24 mouse cellular contexts compared by ENCODE assay signal in the genomic region with DNA sequence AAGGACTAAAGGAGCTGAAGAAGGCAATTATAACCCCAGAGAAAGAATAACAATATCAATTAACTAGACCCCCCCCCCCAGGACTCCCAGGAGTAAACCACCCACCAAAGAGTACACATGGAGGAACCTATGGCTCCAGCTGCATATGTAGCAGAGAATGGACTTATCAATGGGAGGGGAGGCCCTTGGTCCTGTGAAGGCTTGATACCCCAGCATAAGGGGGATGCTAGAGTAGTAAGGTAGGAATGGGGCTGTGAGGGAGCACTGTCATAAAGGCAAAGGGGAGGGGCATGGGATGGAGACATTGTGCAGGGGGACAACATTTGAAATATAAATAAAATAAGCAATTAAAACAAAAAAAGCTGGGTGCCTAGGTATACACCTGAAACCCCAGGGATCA. TPM values are rescaled to one million over a fixed set of nuclear protein-coding genes. Genes with fewer than 3 reads are reported as not detected.
"Had no signal": no experiment of that assay in that cellular context is flagged by ENCODE, and none has a peak within 500 bp of the region (broad histone marks: within the 10 kb centered on the region; RNA-seq: fewer than 3 reads in every experiment).

No protein-coding gene starts in this region.

- H3K27ac ChIP-seq: neural tube, embryonic 13.5 days; neural tube, embryonic 15.5 days; stomach, embryonic 15.5 days; stomach, postnatal 0 days had no signal

- H3K27me3 ChIP-seq: neural tube, embryonic 13.5 days; neural tube, embryonic 15.5 days; stomach, embryonic 15.5 days had no signal

- H3K4me2 ChIP-seq: neural tube, embryonic 13.5 days; neural tube, embryonic 15.5 days; stomach, embryonic 15.5 days had no signal

- H3K4me3 ChIP-seq: neural tube, embryonic 13.5 days; neural tube, embryonic 15.5 days; stomach, embryonic 15.5 days had no signal

- H3K9ac ChIP-seq: neural tube, embryonic 13.5 days; neural tube, embryonic 15.5 days; stomach, embryonic 15.5 days had no signal

- H3K4me1 ChIP-seq: neural tube, embryonic 13.5 days; neural tube, embryonic 15.5 days; stomach, embryonic 15.5 days had no signal

- DNase-seq: retina, postnatal 1 day; right cerebral cortex, adult 18-20 months; right cerebral cortex, postnatal 14 days; right cerebral cortex, postnatal 25 days; right cerebral cortex, postnatal 4 days; spleen, adult 18-20 months; thymus, adult 18-20 months; thymus, adult 2 months; thymus, postnatal 14 days; thymus, postnatal 25 days; thymus, postnatal 36 days; thymus, postnatal 4 days had no signal

- H3K9me3 ChIP-seq: neural tube, embryonic 13.5 days; neural tube, embryonic 15.5 days; stomach, embryonic 15.5 days had no signal

- H3K36me3 ChIP-seq: neural tube, embryonic 13.5 days; neural tube, embryonic 15.5 days; stomach, embryonic 15.5 days had no signal

RNA-seq across cellular contexts. Expression of a gene that starts 9.5 kb away (rescaled TPM):
- polyA plus RNA-seq: neural tube, embryonic 13.5 days; neural tube, embryonic 14.5 days; neural tube, embryonic 15.5 days; small intestine, adult 2 months; spleen, adult 2 months; stomach, embryonic 14.5 days; stomach, embryonic 15.5 days; stomach, embryonic 16.5 days; stomach, postnatal 0 days; thymus, postnatal 0 days; urinary bladder, adult 2 months had no signal

RNA-seq across cellular contexts. Expression of a gene that starts 24.2 kb away (rescaled TPM):
- polyA plus RNA-seq: neural tube, embryonic 13.5 days; neural tube, embryonic 14.5 days; neural tube, embryonic 15.5 days; small intestine, adult 2 months; spleen, adult 2 months; stomach, embryonic 14.5 days; stomach, embryonic 15.5 days; stomach, embryonic 16.5 days; stomach, postnatal 0 days; testis, adult 2 months; thymus, adult 2 months; thymus, postnatal 0 days; urinary bladder, adult 2 months had no signal

RNA-seq across cellular contexts. Expression of a gene that starts 58.5 kb away (rescaled TPM):
- polyA plus RNA-seq: neural tube, embryonic 14.5 days; small intestine, adult 2 months; spleen, adult 2 months had no signal
